Mouse (Mus musculus): ENCODE measurements around the gene Pfkm. TPM values are rescaled to one million over a fixed set of nuclear protein-coding genes. Genes with fewer than 3 reads are reported as not detected.

Gene Pfkm
- polyA plus RNA-seq, 1 experiment from 2014 or later: 79.8 TPM

DNA sequence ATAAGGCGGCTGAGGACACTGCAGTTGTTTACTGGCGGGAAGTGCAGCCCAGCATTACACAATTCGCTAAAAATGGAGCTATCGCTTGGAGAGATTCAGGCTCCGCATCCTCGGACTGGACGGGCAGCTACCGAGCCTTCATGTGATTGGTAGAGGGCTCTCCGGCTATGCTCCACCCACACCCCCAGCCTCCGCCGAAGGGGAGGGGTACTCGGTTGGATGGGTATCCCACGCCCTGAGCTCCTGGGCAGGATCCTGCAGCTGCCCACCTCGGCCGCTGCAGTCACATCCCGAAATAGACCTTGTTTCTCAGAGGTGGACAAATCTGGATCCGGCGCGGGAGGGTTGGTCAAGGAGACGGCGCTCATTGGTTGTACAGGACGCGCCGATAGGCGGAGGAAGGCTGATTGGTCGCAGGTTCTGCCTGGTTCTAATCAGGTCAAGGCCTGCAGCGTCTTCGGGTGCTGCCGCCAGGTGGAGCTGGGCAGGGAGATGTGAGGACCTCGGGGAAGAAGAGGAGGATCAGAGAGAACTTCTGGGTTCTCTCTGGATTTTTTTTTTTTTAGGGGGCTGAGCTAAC lies 88.8 kb downstream of the Pfkm start:
- Histone ChIP-seq H3K4me3 (ENCODE audit: low read depth, low read length) (peak overlapping the region; percentile 48), H3K9me3 (ENCODE audit: control insufficient read depth, low read length) (no peaks in the 10 kb centered on the region), H3K9ac (replicated peaks; ENCODE audit: low read depth, low read length) (peak overlapping the region; percentile 49; the same call in 1 of the 2 replicates), H3K27me3 (ENCODE audit: control insufficient read depth, insufficient read depth, low read length) (no peaks in the 10 kb centered on the region), H3K4me2 (ENCODE audit: low read depth, low read length) (peak overlapping the region; percentile 74), H3K36me3 (ENCODE audit: control insufficient read depth, insufficient read depth, low read length) (no peaks in the 10 kb centered on the region), H3K4me1 (ENCODE audit: control insufficient read depth, insufficient read depth, low read length) (peaks cover 5% of the 10 kb centered on the region; the same call in 1 of the 2 replicates), H3K27ac (ENCODE audit: low read depth, low read length) (peak overlapping the region; percentile 69)
- peak; percentile 98 for ATAC-seq (ENCODE audit: low read depth)
- WGBS: under 1% methylated on average over 30 of the region's 30 CpGs

Other genes with a start within 250 kb of the Pfkm start
- 28.7 TPM in 2 replicates for gene Hdac7, start 248.1 kb upstream of the Pfkm start, polyA plus RNA-seq (2014; fragmentation: Nextera tagmentation; extraction: Ambion mirVana)
- 0.07 TPM in 1 of 2 replicates, not detected in the other for gene Vdr, start 182.0 kb upstream of the Pfkm start, polyA plus RNA-seq (2014; fragmentation: Nextera tagmentation; extraction: Ambion mirVana)
- 51.0 and 53.6 TPM in 2 replicates for gene Tmem106c, start 128.4 kb upstream of the Pfkm start, polyA plus RNA-seq (2014; fragmentation: Nextera tagmentation; extraction: Ambion mirVana)
- gene Col2a1, start 87.9 kb upstream of the Pfkm start, polyA plus RNA-seq (2014; fragmentation: Nextera tagmentation; extraction: Ambion mirVana): 11.3 and 26.0 TPM in 2 replicates
- gene Senp1, start 1.2 kb downstream of the Pfkm start, polyA plus RNA-seq (2014; fragmentation: Nextera tagmentation; extraction: Ambion mirVana): 22.1 and 25.1 TPM in 2 replicates
- 66.7 and 74.0 TPM in 2 replicates for gene Asb8, start 73.0 kb downstream of the Pfkm start, polyA plus RNA-seq (2014; fragmentation: Nextera tagmentation; extraction: Ambion mirVana)
- 85.9 and 117 TPM in 2 replicates for gene Ccdc184, start 74.6 kb downstream of the Pfkm start, polyA plus RNA-seq (2014; fragmentation: Nextera tagmentation; extraction: Ambion mirVana)
- gene Olfr288, start 103.0 kb downstream of the Pfkm start, polyA plus RNA-seq (2014; fragmentation: Nextera tagmentation; extraction: Ambion mirVana): not detected in 2 replicates
- not detected in 2 replicates for gene Gm44579, start 128.4 kb downstream of the Pfkm start, polyA plus RNA-seq (2014; fragmentation: Nextera tagmentation; extraction: Ambion mirVana)
- gene Olfr287, start 128.5 kb downstream of the Pfkm start, polyA plus RNA-seq (2014; fragmentation: Nextera tagmentation; extraction: Ambion mirVana): 0.12 TPM in 1 of 2 replicates, not detected in the other
- gene Olfr286, start 141.9 kb downstream of the Pfkm start, polyA plus RNA-seq (2014; fragmentation: Nextera tagmentation; extraction: Ambion mirVana): not detected in 2 replicates
- gene H1fnt, start 164.7 kb downstream of the Pfkm start, polyA plus RNA-seq (2014; fragmentation: Nextera tagmentation; extraction: Ambion mirVana): not detected in 2 replicates
- gene Zfp641, start 203.6 kb downstream of the Pfkm start, polyA plus RNA-seq (2014; fragmentation: Nextera tagmentation; extraction: Ambion mirVana): 13.1 and 13.2 TPM in 2 replicates
- not detected in 2 replicates for gene Olfr285, start 224.8 kb downstream of the Pfkm start, polyA plus RNA-seq (2014; fragmentation: Nextera tagmentation; extraction: Ambion mirVana)
- not detected in 2 replicates for gene Olfr284, start 248.4 kb downstream of the Pfkm start, polyA plus RNA-seq (2014; fragmentation: Nextera tagmentation; extraction: Ambion mirVana)